Mouse (Mus musculus): ENCODE data around the gene Ets2. TPM values are rescaled to one million over a fixed set of nuclear protein-coding genes. Genes with fewer than 3 reads are reported as not detected.

The Ets2 gene
- polyA plus RNA-seq, 2 experiments, result 7.4 to 7.5 TPM

- no peak overlapping the region for H3K27ac ChIP-seq
- H3K9ac ChIP-seq (replicated peaks), result no peak overlapping the region
Observed at GRCm38 (mm10) chr16:95704662-95705330, 2.9 kb downstream of the Ets2 start.

GRCm38 (mm10) chr16:95705771-95706170 lies 3.9 kb downstream of the Ets2 start:
- Histone ChIP-seq H3K9me3 (ENCODE audit: control insufficient read depth, low read length) (no peaks in the 10 kb centered on the region), H3K27ac (no peak overlapping the region), H3K9ac (replicated peaks) (no peak overlapping the region), H3K4me3 (ENCODE audit: insufficient read depth in 1 of 2, low read depth in 2 of 2, low read length in 2 of 2) (no peak overlapping the region), H3K4me1 (replicated peaks; ENCODE audit: control insufficient read depth in 2 of 2, insufficient read depth in 2 of 2, low read length in 1 of 2) (peaks cover 3 to 9% of the 10 kb centered on the region in 2 experiments; a peak in 3 of 4 replicates), H3K4me2 (ENCODE audit: low read depth) (no peak overlapping the region), H3K27me3 (ENCODE audit: control insufficient read depth, insufficient read depth, low read length) (no peaks in the 10 kb centered on the region), H3K36me3 (replicated peaks; ENCODE audit: control insufficient read depth, insufficient read depth, low read depth) (peaks cover 9% of the 10 kb centered on the region; the same call in 1 of the 2 replicates)
- no peak for ATAC-seq (ENCODE audit: insufficient read depth)
- TF ChIP-seq CTCF (IDR thresholded peaks at IDR 0.05; ENCODE audit: low read depth) (no peak), EP300 (IDR thresholded peaks at IDR 0.05; ENCODE audit: low read depth) (no peak)
- 75% methylated on average over 6 of the region's 6 CpGs for WGBS (ENCODE audit: insufficient replicate concordance)
- DNase-seq (ENCODE audit: low read depth in 3 of 3, low spot score in 3 of 3), result no peak

More at GRCm38 (mm10) chr16:95704662-95705330, 2.9 kb downstream of the Ets2 start:
- DNase-seq (ENCODE audit: low read depth in 3 of 3, low spot score in 3 of 3) (no peak), ATAC-seq (ENCODE audit: insufficient read depth) (no peak)
- H3K4me3 ChIP-seq (ENCODE audit: insufficient read depth in 1 of 2, low read depth in 2 of 2, low read length in 2 of 2), result peak overlapping the region in 1 of 2 experiments; percentile 26; a peak in 1 of 4 replicates
- peaks cover 3 to 11% of the 10 kb centered on the region in 2 experiments; a peak in 3 of 4 replicates for H3K4me1 ChIP-seq (replicated peaks; ENCODE audit: control insufficient read depth in 2 of 2, insufficient read depth in 2 of 2, low read length in 1 of 2)
- H3K4me2 ChIP-seq (ENCODE audit: low read depth), result peak overlapping the region; percentile 39
- WGBS (ENCODE audit: insufficient replicate concordance), result 64% methylated on average over 10 of the region's 10 CpGs
- TF ChIP-seq EP300 (IDR thresholded peaks at IDR 0.05; ENCODE audit: low read depth) (no peak), CTCF (IDR thresholded peaks at IDR 0.05; ENCODE audit: low read depth) (no peak)
- H3K36me3 ChIP-seq (replicated peaks; ENCODE audit: control insufficient read depth, insufficient read depth, low read depth), result no peaks in the 10 kb centered on the region; the same call in 1 of the 2 replicates
- H3K9me3 ChIP-seq (ENCODE audit: control insufficient read depth, low read length), result no peaks in the 10 kb centered on the region
- H3K27me3 ChIP-seq (ENCODE audit: control insufficient read depth, insufficient read depth, low read length), result no peaks in the 10 kb centered on the region

DNA sequence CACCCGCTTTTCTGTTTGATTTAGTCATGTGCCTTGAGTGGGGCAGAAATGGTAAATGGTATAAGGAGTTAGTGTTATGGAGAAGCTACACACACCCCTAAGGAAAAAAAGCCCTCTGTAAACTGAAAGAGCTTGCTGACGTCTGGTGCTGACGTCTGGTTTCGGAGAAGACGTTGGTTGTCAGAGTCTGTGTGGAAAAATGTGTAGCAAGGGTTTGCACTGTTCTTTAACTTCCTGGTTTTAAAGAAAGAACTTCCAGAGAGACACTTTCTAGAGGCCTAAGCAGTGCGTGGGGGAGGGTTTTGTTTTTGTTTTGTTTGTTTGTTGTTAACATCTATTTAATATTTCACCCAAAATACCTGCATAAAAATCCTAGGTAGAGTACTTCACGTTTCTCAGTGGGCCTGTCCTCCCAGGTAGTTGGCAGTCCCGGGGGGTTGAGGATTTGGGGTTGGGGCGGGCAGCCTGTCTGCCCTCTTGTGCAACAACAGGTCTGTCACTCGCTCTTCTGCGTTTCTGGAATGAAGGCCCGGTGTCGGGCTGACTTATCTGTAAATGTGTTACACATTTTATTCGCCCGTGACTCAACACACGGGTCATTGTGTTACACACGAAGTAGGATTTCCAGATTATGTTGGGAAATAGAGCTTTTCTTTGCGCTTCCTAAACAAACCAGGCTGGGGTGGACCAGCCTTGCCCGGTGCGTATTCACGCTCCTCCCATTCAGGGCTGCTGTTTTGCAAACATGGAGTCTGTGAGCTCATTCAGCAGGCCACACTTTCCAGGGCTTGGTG lies 6.5 kb downstream of the Ets2 start:
- Histone ChIP-seq H3K27ac (no peak overlapping the region), H3K4me3 (ENCODE audit: insufficient read depth in 1 of 2, low read depth in 2 of 2, low read length in 2 of 2) (no peak overlapping the region), H3K9me3 (ENCODE audit: control insufficient read depth, low read length) (no peaks in the 10 kb centered on the region), H3K4me1 (replicated peaks; ENCODE audit: control insufficient read depth in 2 of 2, insufficient read depth in 2 of 2, low read length in 1 of 2) (peaks cover 0 to 5% of the 10 kb centered on the region in 2 experiments; a peak in 1 of 4 replicates), H3K27me3 (ENCODE audit: control insufficient read depth, insufficient read depth, low read length) (no peaks in the 10 kb centered on the region), H3K36me3 (replicated peaks; ENCODE audit: control insufficient read depth, insufficient read depth, low read depth) (peaks cover 15% of the 10 kb centered on the region), H3K9ac (replicated peaks) (no peak overlapping the region), H3K4me2 (ENCODE audit: low read depth) (no peak overlapping the region)
- WGBS (ENCODE audit: insufficient replicate concordance), result 60% methylated on average over 21 of the region's 21 CpGs
- DNase-seq (ENCODE audit: low read depth in 3 of 3, low spot score in 3 of 3) (peak in 2 of 3 experiments; percentile 17 to 19), ATAC-seq (ENCODE audit: insufficient read depth) (peak; percentile 32; the same call in 1 of the 2 replicates)
- TF ChIP-seq CTCF (IDR thresholded peaks at IDR 0.05; ENCODE audit: low read depth), result no peak
- no peak for TF ChIP-seq EP300 (IDR thresholded peaks at IDR 0.05; ENCODE audit: low read depth)

- DNase-seq (ENCODE audit: low read depth in 3 of 3, low spot score in 3 of 3) (no peak), ATAC-seq (ENCODE audit: insufficient read depth) (no peak)
- Histone ChIP-seq H3K27me3 (ENCODE audit: control insufficient read depth, insufficient read depth, low read length) (no peaks in the 10 kb centered on the region), H3K4me3 (ENCODE audit: insufficient read depth in 1 of 2, low read depth in 2 of 2, low read length in 2 of 2) (no peak overlapping the region), H3K9me3 (ENCODE audit: control insufficient read depth, low read length) (no peaks in the 10 kb centered on the region), H3K4me1 (replicated peaks; ENCODE audit: control insufficient read depth in 2 of 2, insufficient read depth in 2 of 2, low read length in 1 of 2) (peaks cover 0 to 4% of the 10 kb centered on the region in 2 experiments; a peak in 1 of 4 replicates), H3K4me2 (ENCODE audit: low read depth) (no peak overlapping the region), H3K27ac (no peak overlapping the region), H3K9ac (replicated peaks) (no peak overlapping the region), H3K36me3 (replicated peaks; ENCODE audit: control insufficient read depth, insufficient read depth, low read depth) (peaks cover 15% of the 10 kb centered on the region)
- 69% methylated on average over 4 of the region's 4 CpGs for WGBS (ENCODE audit: insufficient replicate concordance)
- no peak for TF ChIP-seq CTCF (IDR thresholded peaks at IDR 0.05; ENCODE audit: low read depth)
Observed at GRCm38 (mm10) chr16:95709175-95709574, 7.3 kb downstream of the Ets2 start.

DNA sequence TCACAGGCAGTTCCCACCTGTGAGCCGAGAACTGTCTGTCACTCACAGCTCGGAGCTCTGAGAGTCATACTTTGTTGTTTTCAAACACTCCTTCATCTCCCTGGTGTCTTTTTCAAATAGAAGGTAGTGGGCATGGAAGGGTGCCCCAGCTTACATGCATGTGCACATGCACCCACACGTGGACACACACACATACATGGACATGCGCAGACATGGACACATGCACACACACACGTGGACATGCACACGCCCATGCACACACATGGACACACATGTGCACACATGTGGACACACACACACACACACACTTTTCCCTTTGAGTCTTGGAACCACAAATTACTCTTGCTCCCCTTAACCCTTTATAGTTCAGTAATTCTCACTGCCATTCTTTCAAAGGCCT lies 8.3 kb downstream of the Ets2 start:
- peaks cover 24% of the 10 kb centered on the region for H3K36me3 ChIP-seq (replicated peaks; ENCODE audit: control insufficient read depth, insufficient read depth, low read depth)
- no peak for TF ChIP-seq CTCF (IDR thresholded peaks at IDR 0.05; ENCODE audit: low read depth)
- no peak for TF ChIP-seq EP300 (IDR thresholded peaks at IDR 0.05; ENCODE audit: low read depth)
- WGBS (ENCODE audit: insufficient replicate concordance), result 85% methylated on average over 6 of the region's 6 CpGs
- ATAC-seq (ENCODE audit: insufficient read depth) (no peak), DNase-seq (ENCODE audit: low read depth in 3 of 3, low spot score in 3 of 3) (no peak)
- no peaks in the 10 kb centered on the region for H3K9me3 ChIP-seq (ENCODE audit: control insufficient read depth, low read length)
- no peak overlapping the region for H3K4me2 ChIP-seq (ENCODE audit: low read depth)
- H3K27me3 ChIP-seq (ENCODE audit: control insufficient read depth, insufficient read depth, low read length), result no peaks in the 10 kb centered on the region
- no peak overlapping the region for H3K9ac ChIP-seq (replicated peaks)
- H3K27ac ChIP-seq, result no peak overlapping the region
- H3K4me3 ChIP-seq (ENCODE audit: insufficient read depth in 1 of 2, low read depth in 2 of 2, low read length in 2 of 2), result no peak overlapping the region
- H3K4me1 ChIP-seq (replicated peaks; ENCODE audit: control insufficient read depth in 2 of 2, insufficient read depth in 2 of 2, low read length in 1 of 2), result no peaks in the 10 kb centered on the region; a peak in 1 of 4 replicates
